Mouse (Mus musculus): Measurements from ENCODE around the gene Tcf7l2.

GRCm38 (mm10) chr19:55749532-55749931, 7.9 kb downstream of the Tcf7l2 start:
- TF ChIP-seq CHD2 (IDR thresholded peaks at IDR 0.05; ENCODE audit: low read depth, low read length) (no peak), HCFC1 (IDR thresholded peaks at IDR 0.05; ENCODE audit: borderline replicate concordance, insufficient read depth, low read length) (no peak), ZC3H11A (IDR thresholded peaks at IDR 0.05; ENCODE audit: borderline replicate concordance, low read depth, low read length) (no peak), ZNF384 (IDR thresholded peaks at IDR 0.05; ENCODE audit: low read depth, low read length) (no peak), MAFK (IDR thresholded peaks at IDR 0.05; ENCODE audit: insufficient read depth, low read depth, low read length) (no peak)

Measured in ES-E14 (cell line).